Mouse (Mus musculus): ENCODE results near the gene Hist3h2ba. TPM values are rescaled to one million over a fixed set of nuclear protein-coding genes. Genes with fewer than 3 reads are reported as not detected.
"Not testable (repeated sequence)": the region's sequence is repeated elsewhere in the genome, so short reads cannot be mapped to it uniquely, and the experiment has no call there.

Gene Hist3h2ba
- total RNA-seq, 2 experiments from 2014 or later: 99.3 to 112 TPM

GRCm38 (mm10) chr11:58938322-58939087 is 10.2 kb upstream of the Hist3h2ba start, which contains the start of gene Rnf187:
Gene Rnf187 (minus strand): TSS chr11:58938916.
- DNase-seq (ENCODE audit: low spot score in 2 of 2): peak; percentile 91 to 94

GRCm38 (mm10) chr11:58939088-58939439 is 9.7 kb upstream of the Hist3h2ba start:
- no peak for DNase-seq (ENCODE audit: low spot score in 2 of 2)

DNA sequence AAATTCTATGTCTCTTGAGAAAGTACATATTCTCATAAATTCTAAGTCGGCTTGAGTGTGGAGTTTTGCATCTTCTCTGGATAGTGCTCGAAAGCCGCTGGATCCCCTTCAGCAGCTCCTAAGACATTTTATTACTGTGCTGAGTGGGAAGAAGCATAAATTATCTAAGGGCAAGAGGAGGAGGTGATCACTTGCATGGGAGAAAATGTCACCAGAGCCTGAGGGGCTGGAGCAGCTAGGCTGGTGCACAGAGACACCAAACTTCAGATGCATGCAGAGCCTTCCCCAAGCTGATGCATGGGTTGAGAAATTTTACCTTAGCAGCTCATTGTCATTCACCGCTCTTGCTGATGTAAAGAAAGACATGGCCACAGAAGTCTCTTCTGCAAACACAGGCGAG is 4.6 kb upstream of the Hist3h2ba start:
- DNase-seq (ENCODE audit: low spot score in 2 of 2): no peak

DNA sequence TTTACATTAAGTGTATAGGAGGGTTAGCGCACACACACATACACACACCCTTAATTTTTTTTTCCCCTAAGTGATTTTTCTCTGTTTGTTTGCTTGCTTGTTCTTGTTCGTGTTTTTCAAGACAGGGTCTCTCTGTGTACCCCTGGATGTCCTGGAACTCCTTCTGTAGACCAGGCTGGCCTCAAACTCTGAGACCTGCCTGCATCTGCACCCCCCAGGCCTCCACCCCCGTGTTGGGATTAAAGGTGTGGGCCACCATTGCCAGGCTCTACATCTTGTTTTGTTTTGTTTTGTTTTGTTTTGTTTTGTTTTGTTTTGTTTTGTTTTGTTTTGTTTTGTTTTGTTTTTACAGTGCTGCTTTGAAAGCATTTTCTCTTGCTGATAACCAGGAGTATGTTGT is 1.4 kb upstream of the Hist3h2ba start:
- no peak for DNase-seq (ENCODE audit: low spot score in 2 of 2)

DNA sequence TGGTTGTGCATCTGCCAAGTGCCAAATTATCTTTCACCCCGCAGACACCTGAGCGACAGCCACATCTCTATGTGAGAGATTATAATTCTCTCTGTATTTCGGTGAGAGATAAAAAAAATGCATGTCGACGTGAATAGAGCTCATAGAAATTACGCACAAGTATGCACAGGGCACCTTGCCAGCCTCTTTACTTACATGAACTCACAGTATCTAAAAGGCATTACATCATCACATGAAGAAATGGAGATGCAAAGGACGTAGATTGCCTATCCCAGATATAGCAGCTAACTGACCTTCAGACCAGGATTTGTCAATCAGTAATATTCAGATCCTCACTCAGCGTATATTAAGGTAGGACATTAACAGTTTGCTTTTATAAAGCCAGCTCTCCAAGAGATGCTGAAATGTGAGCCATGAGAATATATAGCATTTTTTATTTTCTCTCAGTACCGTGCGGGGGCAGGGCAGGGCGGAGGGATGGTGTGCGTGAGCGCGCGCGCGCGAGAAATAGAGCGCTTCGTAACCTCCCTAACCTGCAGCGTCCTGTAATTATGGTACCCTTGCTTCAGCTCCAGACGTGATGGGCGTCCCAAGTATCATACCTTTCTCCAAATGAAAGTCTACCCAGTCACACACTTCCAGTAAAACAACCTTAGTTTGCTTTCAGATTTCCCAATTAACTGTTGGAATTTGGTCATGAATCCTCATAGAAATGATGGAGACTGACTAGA is 757 bp upstream of the Hist3h2ba start:
- peak; percentile 64 to 70 for DNase-seq (ENCODE audit: low spot score in 2 of 2)

DNA sequence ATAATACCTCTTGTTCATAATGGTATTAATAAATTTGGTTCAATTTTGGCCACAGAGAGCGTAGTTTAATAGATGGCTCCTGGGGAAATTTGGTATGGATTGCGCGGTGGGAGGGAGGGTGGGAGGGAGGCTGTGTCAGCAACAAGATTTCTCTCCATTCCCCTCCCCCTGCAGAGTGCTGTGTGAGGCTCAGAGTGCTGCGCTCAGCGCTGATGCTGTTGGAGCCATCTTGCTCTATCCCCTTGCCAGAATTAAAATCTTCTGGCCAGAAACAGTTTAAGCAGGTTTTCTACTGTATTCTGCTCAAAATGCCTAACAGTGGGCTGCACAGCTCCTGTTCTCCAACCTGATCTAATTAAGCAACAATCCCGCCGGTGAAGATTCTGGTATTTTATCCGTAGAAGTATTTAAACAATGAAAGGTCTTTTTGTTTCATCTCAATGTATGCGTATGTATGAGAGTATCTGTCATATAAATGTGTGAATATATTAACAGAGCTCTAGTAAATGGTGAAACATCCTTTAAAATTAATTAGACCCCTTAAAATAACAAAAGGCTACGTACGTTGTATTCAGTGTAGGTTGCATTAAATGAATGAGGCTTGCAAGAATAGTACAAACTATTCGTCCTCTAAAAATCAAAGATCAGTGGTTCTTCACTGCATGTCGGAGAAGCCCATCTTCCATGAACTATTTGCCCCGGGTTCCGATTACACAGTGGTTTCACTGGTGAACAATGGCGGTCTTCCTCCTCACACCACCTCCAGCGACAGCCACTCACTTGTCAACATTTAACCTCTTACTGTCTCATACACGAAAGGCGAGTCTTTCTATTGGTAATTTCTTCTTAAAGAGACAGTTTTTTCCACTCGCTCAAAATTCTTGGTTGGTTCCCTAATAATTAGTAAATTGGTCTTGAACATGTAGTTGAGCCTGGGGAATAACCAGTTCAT is 1.0 kb downstream of the Hist3h2ba start:
- peak; percentile 66 to 70 for DNase-seq (ENCODE audit: low spot score in 2 of 2)

- no peak for DNase-seq (ENCODE audit: low spot score in 2 of 2)
These were observed 2.5 kb downstream of the Hist3h2ba start for GRCm38 (mm10) chr11:58951210-58951609.

DNA sequence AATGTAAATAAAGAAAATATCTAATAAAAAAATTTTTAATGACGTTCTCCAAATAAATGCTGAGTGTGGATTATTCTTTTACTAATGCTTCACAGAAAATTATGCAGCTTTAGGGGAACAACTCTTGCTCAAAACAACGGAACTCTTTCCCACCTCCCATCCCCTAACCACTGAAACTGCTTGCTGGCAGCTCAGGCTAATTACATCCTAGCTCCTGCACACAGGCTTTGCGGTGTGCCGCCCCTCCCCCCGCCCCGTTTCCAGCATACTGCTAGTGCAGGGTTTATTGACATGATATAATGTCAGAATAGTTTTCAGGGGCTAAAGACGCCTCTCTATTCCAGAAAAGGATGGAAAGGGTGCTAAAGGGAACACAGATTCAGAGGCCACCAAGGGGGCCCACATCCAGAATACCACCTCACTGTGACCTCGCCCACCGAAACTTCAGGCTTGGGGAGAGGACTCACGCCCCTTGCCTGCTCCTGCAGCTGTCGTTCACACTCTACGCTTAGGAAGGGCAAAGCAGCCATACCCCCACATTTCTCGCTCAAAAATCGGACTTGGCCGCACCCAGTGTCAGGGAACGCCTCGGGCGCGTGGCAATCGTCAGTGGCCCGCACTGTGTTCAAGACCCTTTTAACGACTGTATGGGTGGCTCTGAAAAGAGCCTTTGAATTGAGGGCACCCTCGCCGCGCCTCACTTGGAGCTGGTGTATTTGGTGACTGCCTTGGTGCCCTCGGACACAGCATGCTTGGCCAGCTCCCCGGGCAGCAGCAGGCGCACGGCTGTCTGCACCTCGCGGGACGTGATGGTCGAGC is 4.8 kb downstream of the Hist3h2ba start:
- peak in 1 of 2 experiments; percentile 25 for DNase-seq (ENCODE audit: low spot score in 2 of 2)

DNA sequence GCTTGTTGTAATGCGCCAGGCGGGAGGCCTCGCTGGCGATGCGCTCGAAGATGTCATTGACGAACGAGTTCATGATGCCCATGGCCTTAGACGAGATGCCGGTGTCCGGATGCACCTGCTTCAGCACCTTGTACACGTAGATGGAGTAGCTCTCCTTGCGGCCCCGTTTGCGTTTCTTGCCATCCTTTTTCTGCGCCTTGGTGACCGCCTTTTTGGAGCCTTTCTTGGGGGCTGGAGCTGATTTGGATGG is 5.4 kb downstream of the Hist3h2ba start:
- not testable (repeated sequence) for DNase-seq (ENCODE audit: low spot score in 2 of 2)

DNA sequence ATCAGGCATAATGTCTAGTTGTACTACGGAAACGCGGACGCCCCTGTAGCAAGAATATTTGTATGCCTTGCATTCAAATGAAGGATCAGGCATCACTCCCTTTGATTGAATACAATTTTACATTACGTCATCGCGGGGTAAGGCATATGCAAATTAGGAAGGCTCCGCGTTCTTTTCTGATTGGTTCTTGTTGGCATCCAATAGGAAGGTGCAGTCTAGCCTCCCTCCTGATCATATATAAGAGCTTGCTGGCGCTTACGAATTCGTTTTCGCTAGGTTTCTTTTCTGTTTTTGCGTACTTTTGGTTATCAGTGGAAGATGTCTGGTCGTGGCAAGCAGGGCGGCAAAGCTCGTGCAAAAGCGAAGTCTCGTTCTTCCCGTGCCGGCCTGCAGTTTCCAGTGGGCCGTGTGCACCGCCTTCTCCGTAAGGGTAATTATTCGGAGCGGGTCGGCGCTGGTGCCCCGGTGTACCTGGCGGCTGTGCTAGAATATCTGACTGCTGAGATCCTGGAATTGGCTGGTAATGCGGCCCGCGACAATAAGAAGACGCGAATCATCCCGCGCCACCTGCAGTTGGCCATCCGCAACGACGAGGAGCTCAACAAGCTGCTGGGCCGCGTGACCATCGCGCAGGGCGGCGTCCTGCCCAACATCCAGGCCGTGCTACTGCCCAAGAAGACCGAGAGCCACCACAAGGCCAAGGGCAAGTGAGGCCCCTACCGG is 5.9 kb downstream of the Hist3h2ba start, which contains the start of the genes Hist3h2a and Trim17:
TSS of gene Hist3h2a (plus strand) at position 266 of the 723 bp plus-strand sequence.
TSS of gene Trim17 (plus strand) at position 266 of the 723 bp plus-strand sequence.
- DNase-seq (ENCODE audit: low spot score in 2 of 2): peak; percentile 80 to 83

DNA sequence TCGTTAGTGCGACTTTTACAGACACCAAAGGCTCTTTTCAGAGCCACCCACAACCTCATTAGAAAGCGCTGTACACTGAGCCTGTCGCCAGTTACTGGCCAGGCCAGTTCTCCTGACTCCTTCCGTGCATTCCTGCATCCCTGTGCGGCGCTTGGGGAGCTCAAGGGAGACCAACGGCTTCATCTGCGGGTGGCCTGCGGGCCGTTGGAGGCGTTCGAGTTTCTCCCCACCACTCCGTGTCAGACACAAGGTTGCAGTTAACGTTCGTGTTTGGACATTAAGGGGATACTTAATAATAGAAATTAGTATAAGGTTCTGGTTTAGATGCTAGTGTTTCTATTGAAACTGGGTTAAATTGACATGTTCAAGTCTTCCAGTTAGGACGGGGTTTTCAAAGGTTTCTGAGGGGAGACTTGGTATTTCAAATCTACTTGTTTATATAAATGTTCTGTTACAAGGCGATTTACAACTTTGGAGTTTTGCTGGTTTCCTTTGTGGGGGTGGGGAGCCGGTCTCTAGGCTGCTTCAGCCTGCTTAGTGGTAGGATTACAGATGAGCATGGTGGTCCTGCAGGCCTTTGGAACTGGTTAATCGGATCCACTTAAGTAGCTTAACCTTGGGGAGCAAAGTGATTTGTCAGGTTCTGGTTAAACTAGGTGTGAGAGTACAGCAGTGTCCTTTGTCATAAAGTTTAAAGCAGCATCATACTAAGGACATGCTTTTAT is 6.6 kb downstream of the Hist3h2ba start:
- DNase-seq (ENCODE audit: low spot score in 2 of 2): no peak

DNA sequence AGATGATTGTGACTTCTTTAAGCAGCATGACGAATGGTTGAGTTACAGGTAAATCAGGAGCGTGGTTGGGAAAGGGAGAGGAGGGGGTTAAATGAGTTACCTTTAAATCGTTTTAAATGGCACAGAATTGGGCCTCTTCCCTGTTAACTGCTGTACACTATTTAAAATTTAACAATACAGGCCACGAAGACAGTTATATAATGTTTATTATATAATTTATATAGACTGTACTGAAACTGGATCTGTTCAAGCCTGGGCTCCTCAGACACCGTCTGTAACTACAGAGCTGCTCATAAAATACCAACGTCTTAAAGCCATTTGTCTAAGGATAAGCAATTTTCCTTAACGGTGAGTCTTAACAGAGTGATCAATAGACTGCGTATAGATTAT is 7.1 kb downstream of the Hist3h2ba start:
- no peak for DNase-seq (ENCODE audit: low spot score in 2 of 2)

DNA sequence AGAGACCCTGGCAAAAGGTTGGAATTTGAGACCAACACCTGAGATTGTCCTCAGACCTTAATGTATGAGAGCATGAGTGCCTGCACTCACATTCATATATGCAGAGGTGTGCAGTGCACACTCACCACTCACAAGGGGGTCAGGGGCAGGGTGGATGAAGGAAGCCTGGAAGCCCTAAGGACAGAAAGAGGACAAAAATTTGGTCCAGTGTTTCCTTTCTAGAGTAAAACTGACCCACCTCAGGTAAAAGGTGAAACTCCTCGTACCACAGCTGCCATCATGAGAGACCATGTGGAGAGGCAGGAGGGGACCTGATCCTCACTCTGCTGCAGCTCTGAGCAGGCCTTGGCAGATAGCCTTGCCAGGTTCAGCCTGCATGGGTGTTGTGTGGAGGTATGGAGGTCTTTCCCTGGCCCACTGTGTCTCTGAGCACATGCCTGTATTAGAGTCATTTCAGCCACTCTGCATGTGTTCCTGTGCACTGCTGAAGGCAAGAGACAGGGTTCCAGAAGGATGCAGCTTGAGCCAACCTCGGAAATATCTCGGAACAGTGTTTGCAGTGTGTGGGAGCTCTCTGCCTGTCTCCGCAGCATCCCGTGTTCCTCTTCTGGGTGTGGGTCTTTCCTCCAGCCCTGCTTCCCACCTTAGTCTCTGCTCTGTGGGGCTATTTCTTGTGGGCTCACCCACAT is 8.7 kb downstream of the Hist3h2ba start:
- DNase-seq (ENCODE audit: low spot score in 2 of 2): no peak

DNA sequence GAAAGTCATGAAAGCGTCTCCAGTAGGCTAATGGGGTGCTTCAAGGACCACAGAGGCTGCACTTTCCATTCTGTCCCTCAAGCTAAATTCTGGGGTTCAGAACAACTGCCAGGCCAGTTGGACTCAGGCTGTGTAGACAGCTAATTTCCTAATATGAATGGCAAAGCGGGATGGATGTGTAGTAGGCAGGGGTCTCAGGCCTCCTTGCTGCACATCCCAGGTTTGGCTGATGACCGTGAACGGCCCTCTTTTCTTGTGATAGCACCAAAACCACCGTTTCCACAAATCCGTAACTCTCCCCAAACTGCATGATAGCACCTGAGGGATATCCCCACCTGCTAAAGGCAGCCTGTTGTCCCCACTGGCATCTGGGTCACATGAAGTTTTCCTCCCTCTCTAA is 9.8 kb downstream of the Hist3h2ba start:
- no peak for DNase-seq (ENCODE audit: low spot score in 2 of 2)

DNA sequence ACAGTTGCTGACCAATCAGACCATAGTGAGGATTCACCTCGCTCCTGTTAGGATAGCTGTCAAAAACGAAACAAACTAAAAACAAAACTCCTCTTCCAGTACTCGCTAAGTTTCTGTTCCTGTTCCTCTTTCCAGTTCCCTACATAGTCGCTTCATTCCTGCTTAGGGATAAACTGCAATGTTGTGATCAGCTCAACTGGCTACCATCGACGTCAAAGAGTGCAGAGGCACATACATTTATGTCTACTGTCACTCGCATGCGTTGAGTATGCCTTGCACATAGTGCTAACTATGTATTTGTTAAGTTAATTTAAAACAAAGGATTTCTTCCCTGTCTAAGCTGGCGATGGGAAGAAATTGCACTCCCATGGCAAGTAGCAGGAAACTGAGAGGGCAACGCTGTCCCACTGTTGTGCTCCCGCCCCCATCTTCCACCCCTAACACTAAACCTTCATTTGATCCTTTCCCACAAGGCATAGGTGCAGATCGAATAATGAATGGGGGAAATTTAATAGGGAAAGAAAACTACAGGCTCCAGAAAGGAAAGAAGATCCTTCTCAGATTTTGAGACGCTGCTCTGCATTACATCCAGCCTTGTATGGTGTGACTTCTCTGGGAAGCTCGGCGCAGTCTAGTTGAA is 10.6 kb downstream of the Hist3h2ba start:
- DNase-seq (ENCODE audit: low spot score in 2 of 2): no peak

DNA sequence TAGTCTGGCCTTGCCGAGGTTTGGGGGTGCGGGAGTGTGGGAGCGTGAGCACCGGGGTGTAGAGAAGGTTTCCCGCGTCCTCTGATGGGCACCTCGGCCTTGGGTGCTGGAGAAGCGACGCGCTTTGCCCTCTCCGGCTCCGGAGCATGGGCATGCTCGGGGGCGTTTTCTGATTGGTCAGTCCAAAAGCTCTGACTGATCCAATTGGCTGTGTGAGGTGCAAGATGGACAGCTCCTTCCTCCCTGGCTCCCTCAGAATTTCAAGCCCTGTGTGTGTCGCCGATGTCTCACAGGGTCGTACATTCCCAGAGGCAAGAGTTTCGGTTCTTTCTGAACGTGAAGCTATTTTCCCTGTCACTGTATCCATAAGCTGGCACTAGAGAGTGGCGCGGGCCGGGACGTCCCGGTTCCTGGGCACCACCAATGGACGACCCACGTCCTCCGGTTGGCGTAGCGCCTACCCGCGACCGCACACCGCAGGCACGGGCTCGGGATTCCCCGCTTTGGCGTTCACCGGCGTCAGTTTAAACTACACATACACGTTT is 11.3 kb downstream of the Hist3h2ba start:
- peak; percentile 72 to 83 for DNase-seq (ENCODE audit: low spot score in 2 of 2)

- DNase-seq (ENCODE audit: low spot score in 2 of 2): no peak
These were observed 12.9 kb downstream of the Hist3h2ba start for GRCm38 (mm10) chr11:58961364-58962177.

Measured in left cerebral cortex, adult 18-20 months (tissue).